Mouse (Mus musculus) cerebellum, adult 9-10 months (tissue): ENCODE measurements around the gene Gpr18.
A peak's percentile ranks its signal among the peaks of the same experiment; 100 is the strongest.

Source experiments
- DNase-seq: peaks from one replicate; pipeline ENCODE4 v3.0.0; 2022

Gene Gpr18

GRCm38 (mm10) chr14:121947966-121948365 lies 32.4 kb upstream of the Gpr18 start:
- no peak for DNase-seq

- no peak for DNase-seq
Measured at GRCm38 (mm10) chr14:121947201-121947760, 31.7 kb upstream of the Gpr18 start.

DNA sequence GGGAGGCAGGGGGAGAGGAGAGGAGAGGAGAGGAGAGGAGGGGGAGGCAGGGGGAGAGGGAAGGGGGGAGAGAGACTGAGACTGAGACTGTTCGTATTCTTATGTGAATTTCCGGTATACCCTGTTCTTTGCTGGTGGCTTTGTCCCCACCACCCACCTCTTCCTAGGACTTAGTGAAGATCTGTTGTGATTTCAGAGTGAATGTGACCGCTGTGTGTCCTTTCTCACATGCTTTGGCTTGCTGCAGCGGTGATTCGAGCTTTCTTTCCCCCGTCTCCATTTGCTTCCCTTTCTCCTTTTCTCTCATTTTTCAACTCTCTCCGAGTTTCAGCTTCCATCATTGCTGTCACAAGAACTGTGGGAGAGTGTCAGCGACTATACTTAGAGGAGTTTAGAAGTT lies 31.1 kb upstream of the Gpr18 start:
- DNase-seq: no peak

DNA sequence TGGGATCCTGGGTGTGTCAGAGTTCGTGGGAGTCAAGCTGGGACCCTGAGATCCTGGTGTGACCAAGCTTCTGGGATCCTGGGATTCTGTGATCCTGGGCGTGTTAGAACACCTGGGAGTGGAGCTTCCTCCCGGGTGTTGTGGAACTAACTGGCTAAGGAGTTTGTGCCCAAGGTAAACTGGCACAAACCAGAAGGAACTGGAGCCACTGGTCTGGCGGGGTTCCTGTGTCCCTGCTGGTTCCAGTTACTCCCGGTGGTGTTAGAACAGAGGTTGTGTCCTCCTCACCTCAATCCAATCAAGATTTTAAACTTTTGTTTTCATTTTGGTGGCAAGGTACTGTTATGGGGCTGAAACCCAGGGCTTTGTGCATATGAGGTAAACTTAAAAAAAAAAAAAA lies 30.6 kb upstream of the Gpr18 start:
- no peak for DNase-seq

GRCm38 (mm10) chr14:121939582-121939981 lies 24.0 kb upstream of the Gpr18 start:
- DNase-seq: no peak

- DNase-seq: no peak
Measured at GRCm38 (mm10) chr14:121938256-121939191, 22.9 kb upstream of the Gpr18 start.

DNA sequence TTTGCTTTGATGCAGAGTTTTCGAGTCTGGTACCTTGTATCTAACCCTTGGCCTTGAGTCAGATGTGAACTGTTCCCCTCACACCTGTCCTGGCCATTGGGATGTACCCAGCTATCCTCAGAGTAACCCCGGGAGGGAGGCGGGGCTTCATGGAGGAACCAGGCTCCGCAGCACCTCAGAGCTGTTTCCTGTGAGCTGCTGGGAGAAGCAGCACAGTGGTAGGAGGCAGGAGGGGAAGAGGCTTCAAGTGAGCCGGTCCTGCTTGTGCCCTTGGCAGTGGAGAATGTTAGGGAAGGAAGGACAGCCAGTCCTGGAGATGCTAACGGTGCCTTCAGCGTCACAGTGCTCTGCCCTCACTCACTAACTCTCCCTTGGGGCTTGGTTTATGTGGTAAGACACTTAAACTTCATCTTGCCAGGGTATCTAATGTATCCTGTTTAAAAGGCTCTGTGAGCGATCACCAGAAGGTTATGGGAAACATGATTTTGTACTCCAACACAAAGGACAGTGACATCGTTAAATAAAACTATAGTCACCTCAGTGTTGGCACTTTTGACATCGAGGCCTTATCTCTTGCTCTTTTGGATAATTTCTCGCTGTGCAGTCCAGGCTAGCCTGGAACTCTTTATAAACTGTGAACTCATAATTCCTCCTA lies 22.1 kb upstream of the Gpr18 start:
- DNase-seq: no peak

GRCm38 (mm10) chr14:121936856-121937255 lies 21.3 kb upstream of the Gpr18 start:
- DNase-seq: no peak

GRCm38 (mm10) chr14:121936356-121936755 lies 20.8 kb upstream of the Gpr18 start:
- no peak for DNase-seq

DNA sequence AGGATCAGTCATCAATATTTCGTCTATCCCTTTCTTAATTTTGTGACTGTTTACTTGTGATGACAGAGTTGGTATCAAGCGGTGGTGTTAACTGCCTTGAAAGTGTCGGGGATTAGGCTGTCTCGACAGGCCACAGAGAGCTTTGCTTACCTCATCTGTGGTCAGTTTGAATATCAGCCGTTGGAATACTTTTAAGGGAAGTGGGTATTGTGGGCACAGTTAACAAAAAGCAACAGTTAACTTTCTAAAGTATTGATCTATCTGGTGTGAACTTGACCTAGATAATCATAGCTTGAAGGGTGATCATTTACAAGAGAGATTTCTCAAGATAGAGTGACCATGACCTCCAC lies 19.0 kb upstream of the Gpr18 start:
- no peak for DNase-seq

- no peak for DNase-seq
Measured at GRCm38 (mm10) chr14:121933906-121934596, 18.5 kb upstream of the Gpr18 start.

DNA sequence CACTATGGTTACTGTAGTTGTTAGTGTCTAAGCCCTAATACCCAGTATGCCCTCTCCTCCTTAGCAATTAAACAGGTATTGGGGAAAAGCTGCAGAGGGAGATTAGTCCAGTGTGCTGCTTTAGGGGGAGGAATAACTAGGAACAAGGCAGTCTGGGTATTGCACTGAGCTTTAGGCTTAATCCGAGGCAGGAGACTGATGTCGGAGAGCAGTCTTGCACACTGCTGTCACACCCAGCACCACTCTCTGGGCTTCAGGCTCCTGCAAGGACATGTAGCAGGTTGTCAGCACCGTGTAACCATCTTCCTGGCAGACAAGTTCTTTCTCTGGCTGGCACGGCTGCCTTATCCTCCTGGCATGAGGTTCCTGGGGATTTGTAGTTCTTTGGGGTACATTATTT lies 16.6 kb upstream of the Gpr18 start:
- no peak for DNase-seq

GRCm38 (mm10) chr14:121931594-121931993 lies 16.0 kb upstream of the Gpr18 start:
- DNase-seq: no peak

DNA sequence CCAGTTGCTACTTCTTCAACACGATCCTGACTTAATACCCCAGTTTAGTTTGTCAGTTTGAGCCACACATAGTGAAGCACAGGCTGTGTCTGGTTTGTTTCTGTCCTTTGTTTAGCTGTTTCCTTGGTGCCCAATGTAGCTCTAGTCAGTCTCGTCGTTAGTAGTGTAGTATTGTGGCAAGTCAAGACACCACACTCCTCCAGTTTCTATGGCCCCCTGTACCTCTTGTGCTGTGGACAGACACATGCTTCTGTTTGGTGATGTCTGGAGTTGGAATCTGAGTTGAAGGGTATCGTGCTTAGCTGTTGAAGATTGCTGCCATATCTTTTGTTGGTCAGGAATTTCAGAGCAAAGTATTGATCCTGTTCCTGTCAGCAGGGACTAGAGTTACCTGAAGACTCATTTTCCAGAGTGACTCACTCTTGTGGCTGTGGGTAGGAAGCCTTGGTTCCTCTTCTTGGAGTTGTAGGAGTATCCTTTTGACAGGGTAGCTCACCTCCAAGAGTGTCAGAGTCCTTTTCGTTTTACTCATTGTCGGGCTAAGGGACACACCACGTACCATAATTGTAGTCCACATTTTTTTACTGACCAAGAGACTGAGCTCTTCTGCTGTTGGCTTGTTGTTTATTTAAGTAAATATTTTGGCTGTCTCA lies 15.3 kb upstream of the Gpr18 start:
- no peak for DNase-seq

GRCm38 (mm10) chr14:121929243-121929951 lies 13.8 kb upstream of the Gpr18 start:
- no peak for DNase-seq

- peak; percentile 56 for DNase-seq
Measured at GRCm38 (mm10) chr14:121928375-121929137, 13.0 kb upstream of the Gpr18 start.

DNA sequence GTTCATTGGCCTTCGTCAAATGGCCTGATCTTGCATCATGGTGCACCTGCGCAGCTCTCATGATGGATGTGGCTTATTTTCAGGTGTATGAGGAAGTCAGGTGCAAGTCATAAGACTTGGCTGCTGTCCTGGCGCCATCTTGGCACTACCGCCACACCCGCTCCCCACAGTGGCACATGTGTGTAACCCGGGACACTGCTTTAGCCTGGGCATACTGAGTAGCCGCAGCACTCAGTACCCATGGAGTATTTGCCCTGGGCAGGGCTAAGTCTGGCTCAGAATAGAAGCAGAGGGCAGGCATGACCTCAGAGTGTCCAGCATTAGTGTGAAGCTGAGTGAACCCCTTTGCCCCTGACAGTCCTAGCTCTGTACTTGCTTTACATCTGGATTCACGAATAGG lies 11.9 kb upstream of the Gpr18 start:
- no peak for DNase-seq

DNA sequence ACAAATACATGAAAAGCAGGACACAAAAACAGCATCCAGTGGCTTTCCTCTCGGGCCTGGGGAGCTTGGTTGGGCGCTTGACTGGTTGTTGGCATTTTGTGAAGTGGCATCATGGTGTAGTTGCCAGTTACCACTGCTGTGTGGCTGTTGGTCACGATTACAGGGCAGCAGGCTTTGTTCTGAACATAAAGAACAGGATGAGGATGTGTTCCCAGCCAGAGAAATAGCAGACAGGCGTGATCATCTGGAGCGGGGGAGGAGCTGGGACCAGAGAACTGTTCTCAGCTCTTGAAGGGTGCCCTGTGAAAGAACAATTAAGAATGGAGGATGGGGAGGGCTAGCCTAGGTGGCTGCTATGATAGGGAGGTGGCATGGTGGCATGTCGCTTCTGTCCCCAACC lies 11.3 kb upstream of the Gpr18 start:
- DNase-seq: no peak

GRCm38 (mm10) chr14:121924876-121925275 lies 9.3 kb upstream of the Gpr18 start:
- DNase-seq: no peak

DNA sequence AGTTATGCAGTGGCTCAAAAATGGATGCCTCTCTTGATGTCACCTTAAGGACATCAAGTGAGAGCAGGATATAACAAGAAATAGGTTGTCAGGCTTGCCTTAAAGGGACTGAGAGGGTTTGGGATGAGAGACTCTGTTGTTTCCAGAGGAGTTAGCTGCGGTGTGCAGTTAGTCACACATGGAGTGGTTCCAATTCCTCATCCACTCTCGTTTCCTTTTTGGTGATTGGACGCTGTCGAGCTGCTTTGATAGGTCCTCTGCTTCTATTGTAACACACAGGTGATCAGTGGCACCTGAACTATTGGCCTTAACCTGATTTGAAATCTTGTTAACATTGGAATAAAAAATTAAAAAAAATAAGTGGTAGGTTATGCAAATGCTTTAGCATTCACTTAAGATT lies 7.2 kb upstream of the Gpr18 start:
- no peak for DNase-seq

DNA sequence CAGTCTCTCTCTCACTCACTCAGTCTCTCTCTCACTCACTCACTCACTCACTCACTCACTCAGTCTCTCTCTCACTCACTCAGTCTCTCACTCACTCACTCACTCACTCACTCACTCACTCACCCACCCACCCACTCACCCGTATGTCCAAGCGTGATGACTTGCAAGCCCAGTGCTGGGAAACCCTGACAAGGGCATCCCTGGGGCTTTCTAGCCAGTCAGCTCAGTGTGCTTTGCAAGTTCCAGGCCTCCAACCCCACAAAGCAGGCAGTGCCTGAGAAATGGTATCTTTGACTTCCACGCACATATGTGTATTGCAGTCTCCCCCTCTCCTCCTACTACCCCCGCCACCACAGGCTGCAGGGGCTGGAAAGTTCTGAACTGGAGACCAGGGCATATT lies 6.4 kb upstream of the Gpr18 start:
- DNase-seq: no peak
